Mouse (Mus musculus) stomach, postnatal 0 days (tissue): ENCODE results near the gene Sacm1l. TPM values are rescaled to one million over a fixed set of nuclear protein-coding genes. Genes with fewer than 3 reads are reported as not detected.
A peak's percentile ranks its signal among the peaks of the same experiment; 100 is the strongest.

Experiments used
- ATAC-seq: fragments of 200-750 bp; cut with Nextera tagmentation; 2 replicates; pipeline ENCODE4 v1.8.0; 2017; ENCODE audit not compliant: low FRiP score, low TSS enrichment
- DNase-seq: peaks from one replicate; pipeline ENCODE4 v3.0.0-alpha.2; 2016; ENCODE audit warnings: low spot score
- H3K27ac ChIP-seq: fragments of 300-500 bp; sonication (generic); replicated peaks from 2 replicates; pipeline ENCODE4 v1.5.1; 2014; ENCODE audit warnings: mild to moderate bottlenecking, control low read depth
- H3K27me3 ChIP-seq: fragments of 300-500 bp; sonication (generic); 2 replicates; pipeline ENCODE4 v1.6.1; 2014; ENCODE audit warnings: low read length; ENCODE audit not compliant: control insufficient read depth, insufficient read depth
- H3K36me3 ChIP-seq: fragments of 300-500 bp; sonication (generic); 2 replicates; pipeline ENCODE4 v1.6.1; 2014; ENCODE audit warnings: low read length, mixed read lengths; ENCODE audit not compliant: control insufficient read depth, insufficient read depth
- H3K4me1 ChIP-seq: fragments of 300-500 bp; sonication (generic); replicated peaks from 2 replicates; pipeline ENCODE4 v1.6.1; 2014; ENCODE audit warnings: antibody characterized with exemption; ENCODE audit not compliant: control insufficient read depth, insufficient read depth
- H3K4me2 ChIP-seq: fragments of 300-500 bp; sonication (generic); replicated peaks from 2 replicates; pipeline ENCODE4 v1.6.1; 2014; ENCODE audit warnings: low read depth, mild to moderate bottlenecking, control low read depth, moderate library complexity
- H3K4me3 ChIP-seq: fragments of 300-500 bp; sonication (generic); 2 replicates; pipeline ENCODE4 v1.5.1; 2014; ENCODE audit warnings: low read depth, low read length, control low read depth
- H3K9ac ChIP-seq: fragments of 300-500 bp; sonication (generic); 2 replicates; pipeline ENCODE4 v1.6.1; 2014; ENCODE audit warnings: mild to moderate bottlenecking, low read length, control low read depth, mixed read lengths
- H3K9me3 ChIP-seq: fragments of 300-500 bp; sonication (generic); 2 replicates; pipeline ENCODE4 v1.6.1; 2016; ENCODE audit warnings: low read length; ENCODE audit not compliant: control insufficient read depth
- CTCF ChIP-seq: IDR thresholded peaks from 2 replicates; pipeline ENCODE4 v1.5.1; 2016; ENCODE audit warnings: antibody characterized with exemption, low read depth, mild to moderate bottlenecking, moderate library complexity
- EP300 ChIP-seq: optimal IDR thresholded peaks from 2 replicates; pipeline ENCODE3; 2016; ENCODE audit warnings: antibody characterized with exemption
- WGBS: fragments of 180-500 bp; shearing (Covaris S2); extraction: QIAGEN DNeasy Blood & Tissue Kit; methylation state at CpG from one replicate; pipeline ENCODE4 v1.1.7; 2014; 5-methylcytosine and 5-hydroxymethylcytosine counted together
- polyA plus RNA-seq: library from polyadenylated mRNA; unstranded; fragments of >200 nt; fragmentation: Nextera tagmentation; extraction: Ambion mirVana; gene quantifications from 2 replicates; pipeline ENCODE4 v1.2.1, GENCODE M21; 2015

Gene Sacm1l
- polyA plus RNA-seq, 1 experiment from 2014 or later = 33.6 TPM

GRCm38 (mm10) chr9:123530566-123531130, 1.1 kb downstream of the Sacm1l start:
- Histone ChIP-seq H3K9ac (peak overlapping the region; percentile 93), H3K27me3 (no peaks in the 10 kb centered on the region), H3K4me1 (0 out of 2 replicates have a peak, but pooled peaks cover 3% of the 10 kb centered on the region), H3K27ac (peak overlapping the region; percentile 97), H3K4me3 (peak overlapping the region; percentile 95), H3K9me3 (no peaks in the 10 kb centered on the region), H3K4me2 (peak overlapping the region; percentile 75), H3K36me3 (no peaks in the 10 kb centered on the region)
- DNase-seq (no peak), ATAC-seq (no peak)
- no peak for TF ChIP-seq EP300
- 26% methylated on average over 11 of the region's 11 CpGs for WGBS

- H3K36me3 ChIP-seq = no peaks in the 10 kb centered on the region
- peak overlapping the region; percentile 75; the same call in 1 of the 2 replicates for H3K4me2 ChIP-seq
- H3K9me3 ChIP-seq = no peaks in the 10 kb centered on the region
- TF ChIP-seq CTCF = no peak
- no peak for TF ChIP-seq EP300
- H3K4me1 ChIP-seq = 0 out of 2 replicates have a peak, but pooled peaks cover 3% of the 10 kb centered on the region
- H3K27me3 ChIP-seq = no peaks in the 10 kb centered on the region
- H3K9ac ChIP-seq = peak overlapping the region; percentile 93; the same call in 1 of the 2 replicates
- H3K27ac ChIP-seq = no peak overlapping the region
- no peak overlapping the region for H3K4me3 ChIP-seq
- no peak for ATAC-seq
- DNase-seq = no peak
Observed at GRCm38 (mm10) chr9:123531234-123531633, 1.7 kb downstream of the Sacm1l start.

- ATAC-seq = no peak
- H3K27me3 ChIP-seq = no peaks in the 10 kb centered on the region
- no peak overlapping the region for H3K4me3 ChIP-seq
- no peak for DNase-seq
- TF ChIP-seq CTCF (no peak), EP300 (no peak)
- no peak overlapping the region for H3K9ac ChIP-seq
- H3K9me3 ChIP-seq = no peaks in the 10 kb centered on the region
- 98% methylated on average over 2 of the region's 2 CpGs for WGBS
- H3K36me3 ChIP-seq = no peaks in the 10 kb centered on the region
- H3K4me1 ChIP-seq = no peaks in the 10 kb centered on the region
- no peak overlapping the region for H3K4me2 ChIP-seq
- no peak overlapping the region for H3K27ac ChIP-seq
Observed at GRCm38 (mm10) chr9:123536613-123537012, 7.1 kb downstream of the Sacm1l start.

GRCm38 (mm10) chr9:123538189-123538588, 8.6 kb downstream of the Sacm1l start:
- DNase-seq = no peak
- TF ChIP-seq CTCF = no peak
- TF ChIP-seq EP300 = no peak
- Histone ChIP-seq H3K4me1 (no peaks in the 10 kb centered on the region), H3K4me2 (no peak overlapping the region), H3K4me3 (no peak overlapping the region), H3K9me3 (no peaks in the 10 kb centered on the region), H3K27me3 (no peaks in the 10 kb centered on the region), H3K36me3 (no peaks in the 10 kb centered on the region), H3K27ac (no peak overlapping the region), H3K9ac (no peak overlapping the region)
- ATAC-seq = no peak
- WGBS = 58% methylated on average over 4 of the region's 4 CpGs

GRCm38 (mm10) chr9:123539093-123539492, 9.5 kb downstream of the Sacm1l start:
- TF ChIP-seq EP300 = no peak
- TF ChIP-seq CTCF = no peak
- ATAC-seq (no peak), DNase-seq (no peak)
- Histone ChIP-seq H3K9me3 (no peaks in the 10 kb centered on the region), H3K9ac (no peak overlapping the region), H3K4me3 (no peak overlapping the region), H3K4me2 (no peak overlapping the region), H3K4me1 (no peaks in the 10 kb centered on the region), H3K27me3 (no peaks in the 10 kb centered on the region), H3K27ac (no peak overlapping the region), H3K36me3 (no peaks in the 10 kb centered on the region)
- 35% methylated on average over 1 of the region's 1 CpGs for WGBS

- Histone ChIP-seq H3K9ac (no peak overlapping the region), H3K4me2 (no peak overlapping the region), H3K4me1 (no peaks in the 10 kb centered on the region), H3K27ac (no peak overlapping the region), H3K27me3 (no peaks in the 10 kb centered on the region), H3K36me3 (no peaks in the 10 kb centered on the region), H3K9me3 (no peaks in the 10 kb centered on the region), H3K4me3 (no peak overlapping the region)
- ATAC-seq (no peak), DNase-seq (no peak)
- WGBS = 56% methylated on average over 2 of the region's 2 CpGs
- no peak for TF ChIP-seq CTCF
- TF ChIP-seq EP300 = no peak
Observed at GRCm38 (mm10) chr9:123539823-123540222, 10.3 kb downstream of the Sacm1l start.
